Mouse (Mus musculus) liver, embryonic 14.5 days (tissue): ENCODE data around the gene Ntng2.

Experiments used
- CTCF ChIP-seq: IDR thresholded peaks from 2 replicates; pipeline ENCODE4 v1.5.1; 2016; ENCODE audit warnings: antibody characterized with exemption, low read depth, control low read depth
- EP300 ChIP-seq: IDR thresholded peaks from 2 replicates; pipeline ENCODE4 v1.6.1; 2016; ENCODE audit warnings: antibody characterized with exemption, low read depth

DNA sequence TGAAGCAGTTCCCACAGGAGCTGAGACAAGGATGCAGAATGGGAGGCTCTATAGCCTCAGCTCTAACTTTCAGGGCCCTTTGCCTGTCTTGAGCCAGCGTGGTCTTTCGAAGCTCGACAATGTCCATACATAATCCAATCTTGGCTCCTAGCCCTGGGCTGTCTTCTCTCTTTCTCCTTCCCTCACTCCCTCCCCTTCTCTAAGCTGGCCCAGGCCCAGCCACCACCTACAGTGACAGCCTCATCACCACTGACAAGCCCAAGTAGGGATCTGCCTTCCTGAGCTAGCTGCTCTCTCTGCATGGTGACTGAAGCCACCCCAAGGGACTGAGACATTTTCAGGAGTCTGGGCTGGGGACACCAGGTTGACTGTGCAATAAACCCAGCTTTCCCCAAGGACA lies 6.5 kb downstream of the Ntng2 start:
- no peak for TF ChIP-seq CTCF
- TF ChIP-seq EP300 = no peak
